Mouse (Mus musculus): ENCODE measurements around the gene Asna1. TPM values are rescaled to one million over a fixed set of nuclear protein-coding genes. Genes with fewer than 3 reads are reported as not detected.
A peak's percentile ranks its signal among the peaks of the same experiment; 100 is the strongest.

Asna1 gene
- polyA plus RNA-seq (2015; fragmentation: Nextera tagmentation; extraction: Ambion mirVana): 113 and 127 TPM in 2 replicates

- WGBS: 4% methylated on average over 30 of the region's 30 CpGs
- Histone ChIP-seq H3K9ac (peak within 1 kb of the TSS; percentile 92), H3K27me3 (replicated peaks) (no peaks in the 10 kb centered on the region), H3K36me3 (peaks cover 52% of the 10 kb centered on the region), H3K4me3 (peak within 1 kb of the TSS; percentile 85), H3K27ac (replicated peaks) (peak within 1 kb of the TSS; percentile 88), H3K4me2 (peak within 1 kb of the TSS; percentile 91), H3K9me3 (no peaks in the 10 kb centered on the region), H3K4me1 (peaks cover 41% of the 10 kb centered on the region)
- ATAC-seq (ENCODE audit: extremely low read depth, insufficient number of reproducible peaks, low FRiP score, low TSS enrichment): peak; percentile 78; the same call in 1 of the 2 replicates
Observed at GRCm38 (mm10) chr8:85025098-85025932, at the start of gene Asna1. Gene Asna1, minus strand, starts transcription at chr8:85025281.

DNA sequence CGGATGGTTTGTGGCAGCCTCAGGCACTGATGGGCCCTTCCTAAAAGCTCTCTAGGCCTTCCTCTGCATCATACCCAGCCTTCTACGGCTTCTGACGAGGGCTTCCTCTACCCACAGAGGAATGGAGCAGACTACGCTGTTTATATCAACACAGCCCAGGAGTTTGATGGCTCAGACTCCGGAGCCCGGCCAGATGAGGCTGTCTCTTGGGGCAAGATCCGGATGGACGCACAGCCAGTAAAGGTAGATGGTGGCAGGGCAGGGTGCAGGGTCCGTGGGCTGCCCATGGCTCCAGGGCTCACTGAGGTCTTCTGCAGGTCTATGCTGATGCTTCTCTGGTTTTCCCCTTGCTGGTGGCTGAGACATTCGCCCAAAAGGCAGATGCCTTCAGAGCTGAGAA lies 49.5 kb upstream of the Asna1 start:
- 94% methylated on average over 10 of the region's 10 CpGs for WGBS
- Histone ChIP-seq H3K4me2 (no peak overlapping the region), H3K9me3 (no peaks in the 10 kb centered on the region), H3K27me3 (replicated peaks) (no peaks in the 10 kb centered on the region), H3K4me3 (no peak overlapping the region), H3K4me1 (peaks cover 28% of the 10 kb centered on the region), H3K9ac (no peak overlapping the region), H3K36me3 (peaks cover 59% of the 10 kb centered on the region), H3K27ac (replicated peaks) (no peak overlapping the region)
- no peak for ATAC-seq (ENCODE audit: extremely low read depth, insufficient number of reproducible peaks, low FRiP score, low TSS enrichment)

GRCm38 (mm10) chr8:85074167-85074566 lies 49.1 kb upstream of the Asna1 start:
- no peaks in the 10 kb centered on the region for H3K9me3 ChIP-seq
- H3K4me1 ChIP-seq: peaks cover 24% of the 10 kb centered on the region
- no peak for ATAC-seq (ENCODE audit: extremely low read depth, insufficient number of reproducible peaks, low FRiP score, low TSS enrichment)
- H3K4me3 ChIP-seq: no peak overlapping the region
- H3K36me3 ChIP-seq: peaks cover 57% of the 10 kb centered on the region
- H3K9ac ChIP-seq: no peak overlapping the region
- 73% methylated on average over 10 of the region's 10 CpGs for WGBS
- no peaks in the 10 kb centered on the region for H3K27me3 ChIP-seq (replicated peaks)
- H3K27ac ChIP-seq (replicated peaks): no peak overlapping the region
- H3K4me2 ChIP-seq: no peak overlapping the region

- no peak overlapping the region for H3K27ac ChIP-seq (replicated peaks)
- H3K4me2 ChIP-seq: peak overlapping the region; percentile 86
- no peaks in the 10 kb centered on the region for H3K9me3 ChIP-seq
- H3K27me3 ChIP-seq (replicated peaks): no peaks in the 10 kb centered on the region
- peaks cover 48% of the 10 kb centered on the region for H3K36me3 ChIP-seq
- peak overlapping the region; percentile 96; the same call in 1 of the 2 replicates for H3K4me3 ChIP-seq
- no peak overlapping the region; the same call in 1 of the 2 replicates for H3K9ac ChIP-seq
- H3K4me1 ChIP-seq: peaks cover 17% of the 10 kb centered on the region
- 87% methylated on average over 15 of the region's 15 CpGs for WGBS
- ATAC-seq (ENCODE audit: extremely low read depth, insufficient number of reproducible peaks, low FRiP score, low TSS enrichment): no peak
Observed at GRCm38 (mm10) chr8:85073041-85073612, 48.0 kb upstream of the Asna1 start.

DNA sequence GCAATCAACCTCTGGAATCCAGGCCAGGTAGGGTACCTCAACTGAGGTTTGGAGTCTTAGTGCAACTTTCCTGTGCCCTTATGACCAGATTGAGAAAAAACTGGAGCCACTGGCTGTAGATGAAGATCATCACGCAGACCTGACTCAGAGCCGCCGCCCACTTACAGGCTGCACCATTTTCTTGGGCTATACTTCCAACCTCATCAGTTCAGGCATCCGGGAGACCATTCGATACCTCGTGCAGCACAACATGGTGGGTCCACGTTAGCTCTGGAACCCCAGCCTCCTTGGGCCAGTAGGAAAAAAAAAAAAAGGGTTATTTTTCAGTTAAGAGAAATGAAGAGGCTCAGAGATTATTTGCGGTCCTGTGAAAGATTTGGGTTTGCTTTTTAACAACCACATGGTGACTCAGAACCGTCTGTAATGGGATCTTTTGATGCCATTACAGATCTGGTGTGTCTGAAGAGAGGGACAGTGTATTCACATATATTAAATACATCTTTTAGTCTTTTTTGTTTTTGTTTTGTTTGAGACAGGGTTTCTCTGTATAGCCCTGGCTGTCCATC lies 47.4 kb upstream of the Asna1 start:
- Histone ChIP-seq H3K4me1 (peaks cover 17% of the 10 kb centered on the region), H3K27me3 (replicated peaks) (no peaks in the 10 kb centered on the region)
- no peak for ATAC-seq (ENCODE audit: extremely low read depth, insufficient number of reproducible peaks, low FRiP score, low TSS enrichment)

GRCm38 (mm10) chr8:85071514-85072281 lies 46.6 kb upstream of the Asna1 start, which contains the start of gene Dhps:
Gene Dhps, plus strand, starts transcription at chr8:85071757.
- whole genome bisulfite sequencing: under 1% methylated on average over 65 of the region's 68 CpGs
- ATAC-seq (ENCODE audit: extremely low read depth, insufficient number of reproducible peaks, low FRiP score, low TSS enrichment): peak; percentile 83

More for the DNA sequence above, 47.4 kb upstream of the Asna1 start:
- WGBS: 33% methylated on average over 9 of the region's 9 CpGs
- Histone ChIP-seq H3K9me3 (no peaks in the 10 kb centered on the region), H3K9ac (peak overlapping the region; percentile 95), H3K4me2 (peak overlapping the region; percentile 86), H3K36me3 (peaks cover 42% of the 10 kb centered on the region), H3K27ac (replicated peaks) (peak overlapping the region; percentile 98), H3K4me3 (peak overlapping the region; percentile 96)

GRCm38 (mm10) chr8:85071041-85071440 lies 46.0 kb upstream of the Asna1 start:
- peak overlapping the region; percentile 96 for H3K4me3 ChIP-seq
- peak overlapping the region; percentile 86 for H3K4me2 ChIP-seq
- peaks cover 17% of the 10 kb centered on the region for H3K4me1 ChIP-seq
- H3K9ac ChIP-seq: peak overlapping the region; percentile 95
- peaks cover 40% of the 10 kb centered on the region for H3K36me3 ChIP-seq
- no peak for ATAC-seq (ENCODE audit: extremely low read depth, insufficient number of reproducible peaks, low FRiP score, low TSS enrichment)
- H3K9me3 ChIP-seq: no peaks in the 10 kb centered on the region
- no peaks in the 10 kb centered on the region for H3K27me3 ChIP-seq (replicated peaks)
- WGBS: 80% methylated on average over 5 of the region's 5 CpGs
- peak overlapping the region; percentile 98 for H3K27ac ChIP-seq (replicated peaks)

More at GRCm38 (mm10) chr8:85071514-85072281, 46.6 kb upstream of the Asna1 start, which contains the start of gene Dhps:
- H3K27ac ChIP-seq (replicated peaks): peak within 1 kb of the TSS; percentile 98
- peak within 1 kb of the TSS; percentile 96 for H3K4me3 ChIP-seq
- peaks cover 40% of the 10 kb centered on the region for H3K36me3 ChIP-seq
- H3K4me2 ChIP-seq: peak within 1 kb of the TSS; percentile 86
- no peaks in the 10 kb centered on the region for H3K9me3 ChIP-seq
- H3K4me1 ChIP-seq: peaks cover 17% of the 10 kb centered on the region
- H3K9ac ChIP-seq: peak within 1 kb of the TSS; percentile 95
- H3K27me3 ChIP-seq (replicated peaks): no peaks in the 10 kb centered on the region

DNA sequence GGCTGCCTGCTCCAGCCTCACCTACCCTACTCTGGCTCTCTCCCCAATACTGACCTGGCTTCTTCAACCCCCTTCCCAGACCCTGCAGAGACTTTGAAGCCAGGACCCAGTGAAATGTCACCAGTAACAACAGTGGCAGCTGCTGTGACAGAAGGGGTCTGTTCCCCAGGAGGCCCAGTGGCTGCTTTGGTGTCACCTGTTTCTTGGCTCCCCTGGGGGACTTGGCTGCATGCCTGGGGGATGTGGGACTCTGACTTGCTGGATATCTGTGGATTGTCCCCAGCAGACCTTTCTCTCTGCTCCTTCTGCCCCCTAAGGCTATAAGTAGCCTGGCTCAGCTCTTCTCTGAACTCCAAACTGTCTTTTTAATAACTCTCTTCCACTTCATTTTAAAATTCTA lies 42.9 kb upstream of the Asna1 start, which contains the start of gene Gm5741:
Gene Gm5741, minus strand, starts transcription at position 1 of the 400 bp plus-strand sequence.
- no peak within 1 kb of the TSS for H3K4me2 ChIP-seq
- H3K36me3 ChIP-seq: peaks cover 28% of the 10 kb centered on the region
- no peak within 1 kb of the TSS for H3K9ac ChIP-seq
- H3K9me3 ChIP-seq: no peaks in the 10 kb centered on the region
- no peak for ATAC-seq (ENCODE audit: extremely low read depth, insufficient number of reproducible peaks, low FRiP score, low TSS enrichment)
- no peaks in the 10 kb centered on the region for H3K27me3 ChIP-seq (replicated peaks)
- no peak within 1 kb of the TSS for H3K27ac ChIP-seq (replicated peaks)
- H3K4me1 ChIP-seq: peaks cover 15% of the 10 kb centered on the region
- H3K4me3 ChIP-seq: no peak within 1 kb of the TSS

GRCm38 (mm10) chr8:85067155-85067554 lies 42.1 kb upstream of the Asna1 start:
- Histone ChIP-seq H3K27ac (replicated peaks) (no peak overlapping the region), H3K4me1 (peaks cover 7% of the 10 kb centered on the region), H3K27me3 (replicated peaks) (no peaks in the 10 kb centered on the region), H3K4me3 (no peak overlapping the region), H3K9me3 (no peaks in the 10 kb centered on the region), H3K36me3 (peaks cover 35% of the 10 kb centered on the region), H3K9ac (no peak overlapping the region), H3K4me2 (no peak overlapping the region)
- WGBS: 85% methylated on average over 2 of the region's 2 CpGs
- no peak for ATAC-seq (ENCODE audit: extremely low read depth, insufficient number of reproducible peaks, low FRiP score, low TSS enrichment)

GRCm38 (mm10) chr8:85065213-85065612 lies 40.1 kb upstream of the Asna1 start:
- WGBS: 38% methylated on average over 2 of the region's 2 CpGs
- Histone ChIP-seq H3K4me3 (no peak overlapping the region), H3K9me3 (no peaks in the 10 kb centered on the region), H3K9ac (no peak overlapping the region), H3K4me2 (no peak overlapping the region), H3K4me1 (peaks cover 10% of the 10 kb centered on the region), H3K27ac (replicated peaks) (no peak overlapping the region), H3K36me3 (peaks cover 37% of the 10 kb centered on the region), H3K27me3 (replicated peaks) (no peaks in the 10 kb centered on the region)
- no peak for ATAC-seq (ENCODE audit: extremely low read depth, insufficient number of reproducible peaks, low FRiP score, low TSS enrichment)

- Histone ChIP-seq H3K4me3 (no peak overlapping the region), H3K27ac (replicated peaks) (no peak overlapping the region), H3K27me3 (replicated peaks) (no peaks in the 10 kb centered on the region), H3K9ac (no peak overlapping the region), H3K36me3 (peaks cover 37% of the 10 kb centered on the region), H3K4me1 (peaks cover 10% of the 10 kb centered on the region), H3K9me3 (no peaks in the 10 kb centered on the region), H3K4me2 (no peak overlapping the region)
- no peak for ATAC-seq (ENCODE audit: extremely low read depth, insufficient number of reproducible peaks, low FRiP score, low TSS enrichment)
- 93% methylated on average over 4 of the region's 4 CpGs for WGBS
Observed at GRCm38 (mm10) chr8:85062603-85063002, 37.5 kb upstream of the Asna1 start.
